Mouse (Mus musculus) heart, embryonic 10.5 days (tissue): ENCODE data around the gene Get4. TPM values are rescaled to one million over a fixed set of nuclear protein-coding genes. Genes with fewer than 3 reads are reported as not detected.
A peak's percentile ranks its signal among the peaks of the same experiment; 100 is the strongest.

Experiments
- DNase-seq: peaks from one replicate; pipeline ENCODE4 v3.0.0-alpha.2; 2017; ENCODE audit warnings: low spot score
- H3K27ac ChIP-seq: fragments of 300-500 bp; sonication (generic); 2 replicates; pipeline ENCODE4 v1.5.1; 2016; ENCODE audit warnings: mild to moderate bottlenecking
- H3K27me3 ChIP-seq: fragments of 300-500 bp; sonication (generic); 2 replicates; pipeline ENCODE4 v1.6.1; 2016; ENCODE audit warnings: mild to moderate bottlenecking; ENCODE audit not compliant: poor library complexity, insufficient read depth, severe bottlenecking
- H3K36me3 ChIP-seq: fragments of 300-500 bp; sonication (generic); 2 replicates; pipeline ENCODE4 v1.6.1; 2016; ENCODE audit warnings: mild to moderate bottlenecking, moderate library complexity
- H3K4me1 ChIP-seq: fragments of 300-500 bp; sonication (generic); 2 replicates; pipeline ENCODE4 v1.6.1; 2016; ENCODE audit warnings: mild to moderate bottlenecking
- H3K4me3 ChIP-seq: fragments of 300-500 bp; sonication (generic); 2 replicates; pipeline ENCODE4 v1.5.1; 2016; ENCODE audit warnings: mild to moderate bottlenecking, moderate library complexity
- H3K9me3 ChIP-seq: fragments of 300-500 bp; sonication (generic); 2 replicates; pipeline ENCODE4 v1.6.1; 2016; ENCODE audit warnings: mild to moderate bottlenecking, moderate library complexity
- WGBS: fragments of 180-500 bp; shearing (Covaris S2); methylation state at CpG from one replicate; pipeline ENCODE4 v1.1.7; 2016; 5-methylcytosine and 5-hydroxymethylcytosine counted together
- polyA plus RNA-seq: library from polyadenylated mRNA; unstranded; fragments of >200 nt; fragmentation: Nextera tagmentation; extraction: Ambion mirVana; gene quantifications from 2 replicates; pipeline ENCODE4 v1.2.1, GENCODE M21; 2016

Gene Get4
- polyA plus RNA-seq, 1 experiment from 2014 or later: 205 TPM

GRCm38 (mm10) chr5:139220006-139220515, 32.1 kb upstream of the Get4 start:
- Histone ChIP-seq H3K4me3 (no peak overlapping the region), H3K27ac (peak overlapping the region; percentile 32; the same call in 1 of the 2 replicates), H3K4me1 (0 out of 2 replicates have a peak, but pooled peaks cover 4% of the 10 kb centered on the region), H3K27me3 (no peaks in the 10 kb centered on the region), H3K9me3 (no peaks in the 10 kb centered on the region), H3K36me3 (peaks cover 63% of the 10 kb centered on the region)
- WGBS: 83% methylated on average over 4 of the region's 4 CpGs
- DNase-seq: no peak

GRCm38 (mm10) chr5:139220610-139221009, 31.5 kb upstream of the Get4 start:
- WGBS: 80% methylated on average over 4 of the region's 4 CpGs

GRCm38 (mm10) chr5:139223331-139223730, 28.8 kb upstream of the Get4 start:
- Histone ChIP-seq H3K36me3 (peaks cover 74% of the 10 kb centered on the region), H3K27me3 (no peaks in the 10 kb centered on the region), H3K9me3 (no peaks in the 10 kb centered on the region), H3K27ac (no peak overlapping the region), H3K4me3 (no peak overlapping the region), H3K4me1 (0 out of 2 replicates have a peak, but pooled peaks cover 4% of the 10 kb centered on the region)
- DNase-seq: no peak
- WGBS: 95% methylated on average over 10 of the region's 10 CpGs

More at GRCm38 (mm10) chr5:139220610-139221009, 31.5 kb upstream of the Get4 start:
- Histone ChIP-seq H3K4me1 (0 out of 2 replicates have a peak, but pooled peaks cover 4% of the 10 kb centered on the region), H3K4me3 (no peak overlapping the region), H3K27me3 (no peaks in the 10 kb centered on the region), H3K36me3 (peaks cover 63% of the 10 kb centered on the region), H3K27ac (peak overlapping the region; percentile 32; the same call in 1 of the 2 replicates), H3K9me3 (no peaks in the 10 kb centered on the region)
- no peak for DNase-seq

- 93% methylated on average over 4 of the region's 4 CpGs for WGBS
- H3K4me1 ChIP-seq: no peaks in the 10 kb centered on the region
- H3K9me3 ChIP-seq: no peaks in the 10 kb centered on the region
- H3K27ac ChIP-seq: no peak overlapping the region
- H3K36me3 ChIP-seq: peaks cover 87% of the 10 kb centered on the region
- no peak for DNase-seq
- H3K4me3 ChIP-seq: no peak overlapping the region
- H3K27me3 ChIP-seq: no peaks in the 10 kb centered on the region
These were observed 24.9 kb upstream of the Get4 start for GRCm38 (mm10) chr5:139227236-139227635.

- DNase-seq: no peak
- no peaks in the 10 kb centered on the region for H3K4me1 ChIP-seq
- no peaks in the 10 kb centered on the region for H3K9me3 ChIP-seq
- H3K27ac ChIP-seq: no peak overlapping the region
- H3K4me3 ChIP-seq: no peak overlapping the region
- H3K27me3 ChIP-seq: no peaks in the 10 kb centered on the region
- peaks cover 87% of the 10 kb centered on the region for H3K36me3 ChIP-seq
- 97% methylated on average over 2 of the region's 2 CpGs for WGBS
These were observed 24.5 kb upstream of the Get4 start for GRCm38 (mm10) chr5:139227645-139228044.

GRCm38 (mm10) chr5:139228318-139228717, 23.8 kb upstream of the Get4 start:
- WGBS: 88% methylated on average over 3 of the region's 3 CpGs
- DNase-seq: no peak
- Histone ChIP-seq H3K36me3 (peaks cover 91% of the 10 kb centered on the region), H3K4me1 (no peaks in the 10 kb centered on the region), H3K27ac (no peak overlapping the region), H3K9me3 (no peaks in the 10 kb centered on the region), H3K4me3 (no peak overlapping the region), H3K27me3 (no peaks in the 10 kb centered on the region)

GRCm38 (mm10) chr5:139229716-139230115, 22.4 kb upstream of the Get4 start:
- H3K27me3 ChIP-seq: no peaks in the 10 kb centered on the region
- no peak overlapping the region for H3K27ac ChIP-seq
- H3K4me3 ChIP-seq: no peak overlapping the region
- H3K9me3 ChIP-seq: no peaks in the 10 kb centered on the region
- whole genome bisulfite sequencing: 90% methylated on average over 3 of the region's 3 CpGs
- H3K4me1 ChIP-seq: no peaks in the 10 kb centered on the region
- H3K36me3 ChIP-seq: peaks cover 91% of the 10 kb centered on the region
- DNase-seq: no peak

- Histone ChIP-seq H3K27me3 (no peaks in the 10 kb centered on the region), H3K27ac (no peak overlapping the region), H3K4me3 (no peak overlapping the region), H3K36me3 (peaks cover 93% of the 10 kb centered on the region), H3K4me1 (no peaks in the 10 kb centered on the region), H3K9me3 (no peaks in the 10 kb centered on the region)
- 87% methylated on average over 3 of the region's 3 CpGs for WGBS
- DNase-seq: no peak
These were observed 20.0 kb upstream of the Get4 start for GRCm38 (mm10) chr5:139232083-139232482.

GRCm38 (mm10) chr5:139234423-139234822, 17.7 kb upstream of the Get4 start:
- H3K27ac ChIP-seq: no peak overlapping the region
- H3K27me3 ChIP-seq: no peaks in the 10 kb centered on the region
- H3K4me1 ChIP-seq: no peaks in the 10 kb centered on the region
- no peak for DNase-seq
- no peak overlapping the region for H3K4me3 ChIP-seq
- peaks cover 97% of the 10 kb centered on the region for H3K36me3 ChIP-seq
- 88% methylated on average over 4 of the region's 4 CpGs for WGBS
- no peaks in the 10 kb centered on the region for H3K9me3 ChIP-seq

- H3K9me3 ChIP-seq: no peaks in the 10 kb centered on the region
- no peak overlapping the region for H3K27ac ChIP-seq
- WGBS: 81% methylated on average over 4 of the region's 4 CpGs
- H3K27me3 ChIP-seq: no peaks in the 10 kb centered on the region
- H3K4me3 ChIP-seq: no peak overlapping the region
- no peaks in the 10 kb centered on the region; the same call in 1 of the 2 replicates for H3K4me1 ChIP-seq
- DNase-seq: no peak
- H3K36me3 ChIP-seq: peaks cover 98% of the 10 kb centered on the region
These were observed 14.7 kb upstream of the Get4 start for GRCm38 (mm10) chr5:139237436-139237835.

- Histone ChIP-seq H3K4me3 (no peak overlapping the region), H3K36me3 (peaks cover 92% of the 10 kb centered on the region), H3K27ac (no peak overlapping the region), H3K27me3 (no peaks in the 10 kb centered on the region), H3K9me3 (no peaks in the 10 kb centered on the region), H3K4me1 (no peaks in the 10 kb centered on the region; the same call in 1 of the 2 replicates)
- 87% methylated on average over 15 of the region's 15 CpGs for WGBS
- no peak for DNase-seq
These were observed 10.9 kb upstream of the Get4 start for GRCm38 (mm10) chr5:139241022-139241761.

- H3K4me3 ChIP-seq: no peak overlapping the region
- H3K4me1 ChIP-seq: peaks cover 5% of the 10 kb centered on the region; the same call in 1 of the 2 replicates
- H3K36me3 ChIP-seq: peaks cover 92% of the 10 kb centered on the region
- WGBS: 71% methylated on average over 1 of the region's 1 CpGs
- H3K9me3 ChIP-seq: no peaks in the 10 kb centered on the region
- H3K27ac ChIP-seq: no peak overlapping the region
- no peaks in the 10 kb centered on the region for H3K27me3 ChIP-seq
- DNase-seq: no peak
These were observed 8.7 kb upstream of the Get4 start for GRCm38 (mm10) chr5:139243384-139243783.

- no peak for DNase-seq
- no peak overlapping the region for H3K4me3 ChIP-seq
- peaks cover 13% of the 10 kb centered on the region for H3K4me1 ChIP-seq
- H3K36me3 ChIP-seq: peaks cover 73% of the 10 kb centered on the region
- H3K27ac ChIP-seq: no peak overlapping the region
- 39% methylated on average over 3 of the region's 3 CpGs for WGBS
- no peaks in the 10 kb centered on the region for H3K9me3 ChIP-seq
- H3K27me3 ChIP-seq: no peaks in the 10 kb centered on the region
These were observed 4.4 kb upstream of the Get4 start for GRCm38 (mm10) chr5:139247767-139248166.
